Mouse (Mus musculus) limb, embryonic 11.5 days (tissue): Measurements from ENCODE around the gene Adamtsl2. TPM values are rescaled to one million over a fixed set of nuclear protein-coding genes. Genes with fewer than 3 reads are reported as not detected.
A peak's percentile ranks its signal among the peaks of the same experiment; 100 is the strongest.

Experiments used
- ATAC-seq: fragments of 200-750 bp; cut with Nextera tagmentation; 2 replicates; pipeline ENCODE4 v1.8.0; 2017; ENCODE audit warnings: low read depth; ENCODE audit not compliant: insufficient number of reproducible peaks, low FRiP score, low TSS enrichment
- DNase-seq: peaks from one replicate; pipeline ENCODE4 v3.0.0-alpha.2; 2015; ENCODE audit warnings: low spot score
- H3K27ac ChIP-seq: fragments of 300-500 bp; sonication (generic); replicated peaks from 2 replicates; pipeline ENCODE4 v1.5.1; 2014; ENCODE audit warnings: low read depth, mild to moderate bottlenecking, low read length
- H3K27me3 ChIP-seq: fragments of 300-500 bp; sonication (generic); 2 replicates; pipeline ENCODE4 v1.6.1; 2014; ENCODE audit warnings: mild to moderate bottlenecking, low read length, mixed read lengths; ENCODE audit not compliant: control insufficient read depth, insufficient read depth
- H3K36me3 ChIP-seq: fragments of 300-500 bp; sonication (generic); 2 replicates; pipeline ENCODE4 v1.6.1; 2014; ENCODE audit warnings: mild to moderate bottlenecking, low read length, moderate library complexity, mixed read lengths; ENCODE audit not compliant: control insufficient read depth, insufficient read depth
- H3K4me1 ChIP-seq: fragments of 300-500 bp; sonication (generic); 2 replicates; pipeline ENCODE4 v1.6.1; 2014; ENCODE audit warnings: low read length, mixed read lengths; ENCODE audit not compliant: control insufficient read depth, insufficient read depth
- H3K4me2 ChIP-seq: fragments of 300-500 bp; sonication (generic); 2 replicates; pipeline ENCODE4 v1.6.1; 2014; ENCODE audit warnings: low read depth, mild to moderate bottlenecking, moderate library complexity; ENCODE audit not compliant: severe bottlenecking
- H3K4me3 ChIP-seq: fragments of 300-500 bp; sonication (generic); 2 replicates; pipeline ENCODE4 v1.5.1; 2014; ENCODE audit warnings: low read depth, low read length
- H3K9ac ChIP-seq: fragments of 300-500 bp; sonication (generic); 2 replicates; pipeline ENCODE4 v1.6.1; 2014; ENCODE audit warnings: mild to moderate bottlenecking, low read length
- H3K9me3 ChIP-seq: fragments of 300-500 bp; sonication (generic); 2 replicates; pipeline ENCODE4 v1.6.1; 2016; ENCODE audit warnings: low read length; ENCODE audit not compliant: control insufficient read depth
- WGBS: fragments of 180-500 bp; shearing (Covaris S2); extraction: QIAGEN DNeasy Blood & Tissue Kit; methylation state at CpG from one replicate; pipeline ENCODE4 v1.1.7; 2014; 5-methylcytosine and 5-hydroxymethylcytosine counted together
- polyA plus RNA-seq: library from polyadenylated mRNA; unstranded; fragments of >200 nt; fragmentation: Nextera tagmentation; extraction: Ambion mirVana; gene quantifications from 2 replicates; pipeline ENCODE4 v1.2.1, GENCODE M21; 2014

Gene Adamtsl2
- polyA plus RNA-seq, 1 experiment from 2014 or later, result 10.2 TPM

GRCm38 (mm10) chr2:27044166-27044565 lies 35.0 kb upstream of the Adamtsl2 start:
- 81% methylated on average over 4 of the region's 4 CpGs for WGBS

GRCm38 (mm10) chr2:27044641-27045040 lies 34.5 kb upstream of the Adamtsl2 start:
- no peak for ATAC-seq
- no peak overlapping the region for H3K27ac ChIP-seq
- no peak overlapping the region for H3K4me2 ChIP-seq

More at GRCm38 (mm10) chr2:27044166-27044565, 35.0 kb upstream of the Adamtsl2 start:
- no peak overlapping the region for H3K4me2 ChIP-seq
- no peaks in the 10 kb centered on the region for H3K27me3 ChIP-seq
- no peak overlapping the region for H3K9ac ChIP-seq
- H3K36me3 ChIP-seq, result no peaks in the 10 kb centered on the region
- H3K4me1 ChIP-seq, result no peaks in the 10 kb centered on the region
- no peak overlapping the region for H3K4me3 ChIP-seq
- H3K9me3 ChIP-seq, result no peaks in the 10 kb centered on the region
- ATAC-seq (no peak), DNase-seq (no peak)
- H3K27ac ChIP-seq, result no peak overlapping the region

GRCm38 (mm10) chr2:27045979-27046770 lies 33.0 kb upstream of the Adamtsl2 start:
- no peak for ATAC-seq
- H3K27me3 ChIP-seq, result no peaks in the 10 kb centered on the region
- H3K9me3 ChIP-seq, result no peaks in the 10 kb centered on the region
- H3K27ac ChIP-seq, result no peak overlapping the region
- H3K36me3 ChIP-seq, result no peaks in the 10 kb centered on the region
- H3K4me2 ChIP-seq, result no peak overlapping the region
- H3K4me1 ChIP-seq, result no peaks in the 10 kb centered on the region
- no peak for DNase-seq
- H3K9ac ChIP-seq, result no peak overlapping the region
- no peak overlapping the region for H3K4me3 ChIP-seq
- WGBS, result 77% methylated on average over 8 of the region's 8 CpGs

More at GRCm38 (mm10) chr2:27044641-27045040, 34.5 kb upstream of the Adamtsl2 start:
- H3K4me3 ChIP-seq, result no peak overlapping the region
- 75% methylated on average over 3 of the region's 3 CpGs for WGBS
- no peak for DNase-seq
- no peaks in the 10 kb centered on the region for H3K36me3 ChIP-seq
- H3K9me3 ChIP-seq, result no peaks in the 10 kb centered on the region
- no peaks in the 10 kb centered on the region for H3K27me3 ChIP-seq
- H3K9ac ChIP-seq, result no peak overlapping the region
- no peaks in the 10 kb centered on the region for H3K4me1 ChIP-seq

GRCm38 (mm10) chr2:27049408-27049807 lies 29.8 kb upstream of the Adamtsl2 start:
- Histone ChIP-seq H3K4me1 (no peaks in the 10 kb centered on the region), H3K4me3 (no peak overlapping the region), H3K9ac (no peak overlapping the region), H3K4me2 (no peak overlapping the region), H3K36me3 (no peaks in the 10 kb centered on the region), H3K27me3 (no peaks in the 10 kb centered on the region), H3K9me3 (no peaks in the 10 kb centered on the region), H3K27ac (no peak overlapping the region)
- 74% methylated on average over 6 of the region's 6 CpGs for WGBS
- DNase-seq (no peak), ATAC-seq (no peak)

- DNase-seq, result no peak
- H3K4me2 ChIP-seq, result peak overlapping the region; percentile 2; the same call in 1 of the 2 replicates
- no peaks in the 10 kb centered on the region for H3K36me3 ChIP-seq
- H3K9ac ChIP-seq, result peak overlapping the region; percentile 9
- no peak overlapping the region for H3K4me3 ChIP-seq
- H3K27me3 ChIP-seq, result no peaks in the 10 kb centered on the region
- ATAC-seq, result no peak
- WGBS, result 26% methylated on average over 4 of the region's 4 CpGs
- peaks cover 10% of the 10 kb centered on the region for H3K4me1 ChIP-seq
- H3K9me3 ChIP-seq, result no peaks in the 10 kb centered on the region
- peak overlapping the region; percentile 10; the same call in 1 of the 2 replicates for H3K27ac ChIP-seq
Measured at GRCm38 (mm10) chr2:27058251-27058650, 20.9 kb upstream of the Adamtsl2 start.

- DNase-seq (no peak), ATAC-seq (no peak)
- Histone ChIP-seq H3K27ac (no peak overlapping the region), H3K4me3 (no peak overlapping the region), H3K4me2 (peak overlapping the region; percentile 2; the same call in 1 of the 2 replicates), H3K9ac (peak overlapping the region; percentile 9; the same call in 1 of the 2 replicates), H3K4me1 (peaks cover 10% of the 10 kb centered on the region), H3K9me3 (no peaks in the 10 kb centered on the region), H3K36me3 (no peaks in the 10 kb centered on the region), H3K27me3 (no peaks in the 10 kb centered on the region)
- WGBS, result 20% methylated on average over 12 of the region's 12 CpGs
Measured at GRCm38 (mm10) chr2:27058751-27059150, 20.4 kb upstream of the Adamtsl2 start.

- Histone ChIP-seq H3K27me3 (no peaks in the 10 kb centered on the region), H3K4me2 (no peak overlapping the region), H3K36me3 (no peaks in the 10 kb centered on the region), H3K4me1 (peaks cover 10% of the 10 kb centered on the region), H3K9me3 (no peaks in the 10 kb centered on the region), H3K9ac (no peak overlapping the region), H3K27ac (no peak overlapping the region), H3K4me3 (no peak overlapping the region)
- DNase-seq (no peak), ATAC-seq (no peak)
- WGBS, result 81% methylated on average over 9 of the region's 9 CpGs
Measured at GRCm38 (mm10) chr2:27059187-27059586, 20.0 kb upstream of the Adamtsl2 start.

GRCm38 (mm10) chr2:27067124-27067523 lies 12.1 kb upstream of the Adamtsl2 start:
- ATAC-seq (no peak), DNase-seq (no peak)
- WGBS, result 89% methylated on average over 2 of the region's 2 CpGs
- Histone ChIP-seq H3K9me3 (no peaks in the 10 kb centered on the region), H3K4me1 (peaks cover 5% of the 10 kb centered on the region), H3K4me2 (no peak overlapping the region), H3K4me3 (no peak overlapping the region), H3K36me3 (no peaks in the 10 kb centered on the region), H3K27me3 (no peaks in the 10 kb centered on the region), H3K27ac (no peak overlapping the region), H3K9ac (no peak overlapping the region)
